Mouse (Mus musculus) gastrocnemius, postnatal 4 days (tissue): Measurements from ENCODE around the gene Fos. TPM values are rescaled to one million over a fixed set of nuclear protein-coding genes. Genes with fewer than 3 reads are reported as not detected.
"Not testable (repeated sequence)": the region's sequence is repeated elsewhere in the genome, so short reads cannot be mapped to it uniquely, and the experiment has no call there.

Experiments used
- DNase-seq, 2 experiments: peaks; one replicate each; pipeline ENCODE4 v3.0.0; 2021 to 2022; ENCODE audit warnings: low spot score in 2 of 2, mixed read lengths in 2 of 2
- total RNA-seq, 2 experiments: library from RNA; stranded (reverse); gene quantifications; 2 replicates each; pipeline ENCODE4 v1.2.3; 2021

The Fos gene
- total RNA-seq, 2 experiments from 2014 or later, result 19.0 to 20.0 TPM

DNA sequence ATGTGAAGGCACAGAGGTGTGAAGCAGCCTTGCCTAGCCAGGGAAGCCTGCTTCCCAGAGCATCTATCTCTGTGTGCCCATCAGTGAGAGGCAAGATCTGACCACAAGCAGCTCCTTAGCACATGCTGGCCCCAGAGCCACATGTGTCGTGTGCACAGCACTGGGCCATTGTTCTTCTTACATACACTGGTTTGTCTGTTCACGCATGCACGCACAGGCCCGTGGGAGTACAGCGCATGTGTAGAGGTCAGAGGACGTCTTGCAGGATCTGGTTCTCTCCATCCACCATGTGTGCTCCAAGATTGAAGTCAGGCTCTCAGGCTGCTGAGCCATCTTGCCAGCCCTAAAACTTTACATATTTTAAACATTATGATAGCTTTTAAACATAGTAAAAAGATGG, 47.4 kb downstream of the Fos start:
- no peak for DNase-seq

DNA sequence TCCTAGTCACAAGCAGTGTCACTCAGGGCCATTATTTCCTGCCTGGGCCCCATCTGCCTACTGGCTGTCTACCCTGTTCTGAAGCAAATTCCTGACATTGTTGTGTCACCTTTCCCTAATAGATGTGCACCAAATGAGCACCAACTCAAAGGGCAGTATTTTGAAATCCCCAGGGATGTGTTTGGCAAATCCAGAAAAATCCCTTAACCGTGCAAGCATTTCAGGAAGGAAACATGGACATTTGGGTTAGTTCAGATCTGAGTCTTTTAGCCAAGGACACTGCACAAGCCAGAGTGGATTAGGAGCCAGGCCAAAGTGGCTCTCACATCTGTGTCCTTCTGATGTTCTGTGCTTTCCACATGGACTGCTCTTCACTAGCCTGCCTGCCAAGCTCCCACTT, 48.0 kb downstream of the Fos start:
- DNase-seq, result no peak

DNA sequence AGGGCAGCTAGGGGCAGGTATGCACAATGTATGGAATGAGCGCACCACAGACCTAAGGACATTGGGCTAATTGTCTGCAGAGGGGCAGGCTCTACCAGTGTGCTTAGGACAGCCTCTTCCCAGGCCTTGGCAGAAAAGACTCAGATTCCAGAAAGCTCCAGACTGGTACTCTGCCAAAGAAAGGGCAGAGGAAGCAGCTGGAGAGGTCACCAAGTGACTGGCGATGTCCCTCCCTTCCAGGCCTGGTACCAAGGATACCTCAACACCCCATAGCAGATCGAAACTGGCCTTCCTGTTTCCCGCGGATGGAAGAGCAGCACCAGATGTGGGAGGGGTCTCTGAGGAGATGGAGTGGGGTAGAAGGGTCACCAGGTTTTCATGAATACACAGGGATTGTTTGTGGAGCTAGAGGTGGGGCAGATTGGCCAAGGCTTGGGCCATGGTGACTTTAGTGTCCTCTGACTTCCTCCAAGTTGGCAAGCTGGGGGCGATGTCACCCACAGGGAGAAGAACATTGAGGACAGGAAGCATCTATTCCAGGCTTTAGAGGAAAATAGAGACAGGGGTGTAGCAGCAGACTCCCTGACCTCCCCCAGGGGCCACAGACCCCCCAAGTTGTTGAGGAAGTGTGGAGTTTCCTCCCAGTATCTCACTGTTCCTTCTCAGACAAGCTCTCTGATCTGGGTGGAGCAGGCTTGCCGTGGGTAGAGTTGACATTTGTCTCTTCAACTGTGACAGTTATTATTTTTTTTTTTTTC, 49.1 kb downstream of the Fos start:
- no peak for DNase-seq

DNA sequence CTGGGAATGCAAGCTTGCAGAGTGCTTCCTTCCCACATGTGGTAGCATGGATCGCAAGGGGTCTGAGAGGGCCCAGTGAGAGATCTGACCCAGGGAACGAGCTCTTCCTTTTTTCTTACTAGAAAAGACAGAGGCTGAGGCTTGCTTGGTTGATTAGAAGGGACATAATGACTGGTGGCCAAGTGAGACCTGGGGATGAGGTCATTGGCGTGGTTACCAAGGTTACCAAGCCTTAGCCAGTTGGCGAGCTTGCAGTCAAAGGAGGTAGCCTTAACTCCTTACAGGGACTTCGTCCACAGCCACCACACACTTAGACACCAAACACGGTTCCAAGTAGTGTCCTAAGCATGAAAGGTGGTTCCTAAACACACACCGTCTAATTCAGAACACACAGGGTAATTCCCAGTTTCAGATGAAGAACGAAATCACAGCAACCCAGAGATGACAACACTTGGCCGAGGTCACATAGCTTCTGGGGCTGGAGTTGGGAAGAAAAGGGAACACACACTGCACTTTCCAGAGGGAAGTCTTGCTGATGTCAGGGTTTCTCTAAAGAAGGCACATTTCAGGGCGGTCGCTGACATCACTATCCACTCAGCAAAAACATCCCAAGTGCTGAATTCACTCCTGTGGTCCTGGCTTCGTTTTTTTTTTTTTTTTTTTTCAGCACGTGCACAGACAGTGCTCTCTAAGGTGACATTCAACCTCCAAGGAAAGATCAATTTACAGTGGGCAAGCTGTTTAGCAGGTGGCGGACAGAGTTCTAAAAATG, 49.9 kb downstream of the Fos start:
- DNase-seq, result no peak

DNA sequence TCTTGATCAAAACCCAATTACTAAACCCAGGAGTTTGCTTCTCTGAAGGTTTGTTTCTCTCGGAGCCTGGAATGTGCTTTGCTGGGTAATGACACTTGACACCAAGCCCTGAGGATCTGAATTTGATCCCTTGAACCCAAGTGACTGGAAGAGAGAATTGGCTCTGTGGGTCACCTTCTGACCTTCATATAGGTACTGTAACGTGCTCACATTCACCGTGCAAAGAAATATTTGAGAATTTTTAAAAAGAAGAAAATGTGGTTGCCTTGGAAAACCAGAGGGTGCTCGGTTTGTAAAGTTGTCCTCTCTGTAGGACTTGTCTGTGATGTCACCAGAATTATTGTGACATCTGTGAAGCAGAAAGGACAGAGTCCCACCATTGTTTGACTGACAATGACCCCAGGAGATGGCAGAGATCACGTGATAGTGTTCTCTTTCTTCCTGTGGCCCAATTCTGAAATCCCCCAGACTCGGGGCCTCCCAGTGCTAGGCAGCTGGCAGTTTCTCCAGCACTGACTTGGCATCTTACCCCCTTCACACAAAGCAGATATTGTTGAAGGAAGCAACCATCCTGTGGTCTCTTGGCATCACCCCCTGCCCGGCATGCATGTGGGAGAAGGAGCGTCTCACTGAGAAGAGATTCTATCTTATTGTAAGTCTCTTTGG, 50.6 kb downstream of the Fos start:
- DNase-seq, result no peak

DNA sequence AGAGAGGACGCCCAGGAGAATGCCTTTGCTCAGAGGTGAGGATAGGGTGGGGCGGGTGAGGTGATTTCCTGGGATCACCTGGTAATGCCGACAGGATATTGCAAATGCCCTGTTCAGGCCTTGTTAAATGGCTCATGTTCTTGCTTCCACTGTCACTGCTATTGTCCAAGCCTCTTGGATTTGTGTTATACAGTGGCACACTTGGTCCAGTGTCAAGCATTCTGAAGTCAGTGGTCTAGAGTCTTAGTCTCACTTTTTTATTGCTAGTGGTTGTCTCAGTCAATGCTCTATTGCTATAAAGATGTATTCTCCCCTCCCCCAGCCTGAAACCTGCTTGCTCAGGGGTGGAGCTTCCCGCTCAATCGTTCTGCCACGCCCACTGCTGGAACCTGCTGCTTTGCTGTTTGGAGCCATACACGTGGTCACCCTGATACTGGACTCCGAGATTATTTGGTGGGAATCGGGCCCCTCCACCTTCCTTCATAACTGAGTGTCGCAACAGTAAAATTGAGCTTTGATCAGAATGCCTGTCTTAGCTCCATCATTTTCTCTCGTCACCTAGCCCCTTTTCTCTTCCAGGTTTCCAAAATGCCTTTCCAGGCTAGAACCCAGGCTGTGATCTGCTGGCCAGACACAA, 51.3 kb downstream of the Fos start:
- DNase-seq, result not testable (repeated sequence)

Other genes with a start within 250 kb of the Fos start
- gene Mlh3, start 203.3 kb upstream of the Fos start, total RNA-seq, result 10 to 100 TPM; 10.6 to 11.5 TPM
- gene Acyp1, start 185.5 kb upstream of the Fos start, total RNA-seq, result 10 to 100 TPM; 15.7 to 18.0 TPM
- gene Zc2hc1c, start 185.3 kb upstream of the Fos start, total RNA-seq, result 1 to 10 TPM in 1 of 2 experiments, under 1 TPM in 1; 0.73 to 1.4 TPM
- gene Nek9, start 134.5 kb upstream of the Fos start, total RNA-seq, result 10 to 100 TPM; 59.6 to 60.9 TPM
- gene Tmed10, start 99.0 kb upstream of the Fos start, total RNA-seq, result 100 to 1,000 TPM; 190 to 191 TPM
- 10 to 100 TPM; 19.3 to 21.5 TPM for gene Jdp2, start 125.1 kb downstream of the Fos start, total RNA-seq
- 1 to 10 TPM in 1 of 2 experiments, under 1 TPM in 1; 0.59 to 1.2 TPM for gene Batf, start 212.8 kb downstream of the Fos start, total RNA-seq